Mouse (Mus musculus) heart, adult 2 months (tissue): ENCODE measurements around the gene Polr3b. TPM values are rescaled to one million over a fixed set of nuclear protein-coding genes. Genes with fewer than 3 reads are reported as not detected.

Experiments used
- DNase-seq, 2 experiments: peaks; one replicate each; pipeline ENCODE4 v3.0.0; 2021
- H3K27ac ChIP-seq: fragments of 200-600 bp; 2 replicates; pipeline ENCODE4 v1.8.1; 2022
- H3K27me3 ChIP-seq: fragments of 200-500 bp; 2 replicates; pipeline ENCODE4 v1.6.1; 2012; ENCODE audit warnings: mild to moderate bottlenecking, low read length, inconsistent platforms, mixed read lengths; ENCODE audit not compliant: control insufficient read depth, insufficient read depth
- H3K36me3 ChIP-seq: fragments of 200-500 bp; 2 replicates; pipeline ENCODE4 v1.6.1; 2012; ENCODE audit warnings: low read length, inconsistent platforms; ENCODE audit not compliant: control insufficient read depth, insufficient read depth
- H3K4me1 ChIP-seq: fragments of 200-500 bp; 2 replicates; pipeline ENCODE4 v1.6.1; 2011; ENCODE audit warnings: low read length; ENCODE audit not compliant: control insufficient read depth, insufficient read depth
- H3K4me3 ChIP-seq: fragments of 200-600 bp; 2 replicates; pipeline ENCODE4 v1.8.1; 2022
- H3K79me2 ChIP-seq: fragments of 200-500 bp; replicated peaks from 2 replicates; pipeline ENCODE4 v1.6.1; 2012; ENCODE audit warnings: mild to moderate bottlenecking, inconsistent platforms, low read length, moderate library complexity, mixed read lengths; ENCODE audit not compliant: control insufficient read depth, insufficient read depth
- H3K9ac ChIP-seq: fragments of 200-500 bp; 2 replicates; pipeline ENCODE4 v1.6.1; 2012; ENCODE audit warnings: low read depth, mild to moderate bottlenecking, control low read depth, inconsistent platforms, low read length, mixed read lengths
- CTCF ChIP-seq: fragments of 200-600 bp; IDR thresholded peaks from 2 replicates; pipeline ENCODE4 v1.8.1; 2022; ENCODE audit warnings: antibody characterized with exemption, mild to moderate bottlenecking, moderate library complexity
- EP300 ChIP-seq: fragments of 200-500 bp; IDR thresholded peaks from 2 replicates; pipeline ENCODE4 v1.6.1; 2011; ENCODE audit warnings: low read depth, low read length, control low read depth; ENCODE audit not compliant: insufficient read depth
- POLR2A ChIP-seq: fragments of 200-500 bp; IDR thresholded peaks from 2 replicates; pipeline ENCODE4 v1.6.1; 2011; ENCODE audit warnings: mild to moderate bottlenecking, low read depth, low read length, control low read depth; ENCODE audit not compliant: insufficient read depth
- WGBS: fragments of 180-500 bp; shearing (Covaris S2); methylation state at CpG from one replicate; pipeline ENCODE4 v1.1.7; 2018; 5-methylcytosine and 5-hydroxymethylcytosine counted together
- intact Hi-C: fragments of 180-260 bp; cut with DNase I; formaldehyde crosslinking; loops from one replicate; pipeline ENCODE4 v1.15.1; 2025
- polyA plus RNA-seq: library from polyadenylated mRNA; depleted of rRNA; stranded (reverse); fragments of >200 nt; gene quantifications from 2 replicates; pipeline ENCODE4 v1.2.3, GENCODE M21; 2012
- total RNA-seq, 2 experiments: library from RNA; stranded (reverse); gene quantifications; 2 replicates each; pipeline ENCODE4 v1.2.3; 2021

Polr3b gene
- total and polyA plus RNA-seq, 3 experiments, result 3.0 to 10.9 (median 8.9) TPM

GRCm38 (mm10) chr10:84710192-84710591, 88.1 kb downstream of the Polr3b start:
- no peak for DNase-seq
- 57% methylated on average over 4 of the region's 4 CpGs for WGBS
- Histone ChIP-seq H3K36me3 (peaks cover 3% of the 10 kb centered on the region; the same call in 1 of the 2 replicates), H3K27ac (no peak overlapping the region), H3K9ac (no peak overlapping the region), H3K27me3 (no peaks in the 10 kb centered on the region), H3K4me3 (no peak overlapping the region), H3K4me1 (peaks cover 2% of the 10 kb centered on the region; the same call in 1 of the 2 replicates), H3K79me2 (no peaks in the 10 kb centered on the region)
- intact Hi-C loops, result loop anchor here (1.0 to 5.0 kb wide), 2 partner anchors 63 to 127 kb away; no protein-coding TSS in a partner anchor
- TF ChIP-seq POLR2A (no peak), CTCF (peak; percentile 61), EP300 (no peak)

GRCm38 (mm10) chr10:84710827-84711226, 88.7 kb downstream of the Polr3b start:
- intact Hi-C loops, result loop anchor here (1.0 to 5.0 kb wide), 2 partner anchors 62 to 126 kb away; no protein-coding TSS in a partner anchor
- Histone ChIP-seq H3K4me3 (no peak overlapping the region), H3K27me3 (no peaks in the 10 kb centered on the region), H3K9ac (no peak overlapping the region), H3K27ac (no peak overlapping the region), H3K79me2 (no peaks in the 10 kb centered on the region), H3K4me1 (no peaks in the 10 kb centered on the region; the same call in 1 of the 2 replicates), H3K36me3 (peaks cover 2% of the 10 kb centered on the region; the same call in 1 of the 2 replicates)
- TF ChIP-seq CTCF, result no peak
- TF ChIP-seq EP300, result no peak
- no peak for TF ChIP-seq POLR2A
- no peak for DNase-seq
- 54% methylated on average over 4 of the region's 4 CpGs for WGBS

GRCm38 (mm10) chr10:84711479-84711878, 89.4 kb downstream of the Polr3b start:
- no peaks in the 10 kb centered on the region for H3K79me2 ChIP-seq
- no peaks in the 10 kb centered on the region for H3K4me1 ChIP-seq
- no peaks in the 10 kb centered on the region for H3K27me3 ChIP-seq
- no peak overlapping the region for H3K27ac ChIP-seq
- TF ChIP-seq POLR2A, result no peak
- TF ChIP-seq EP300, result no peak
- TF ChIP-seq CTCF, result no peak
- WGBS, result 95% methylated on average over 8 of the region's 8 CpGs
- no peak overlapping the region for H3K4me3 ChIP-seq
- intact Hi-C loops, result loop anchor here (5.0 kb wide), 1 partner anchor 126 kb away; no protein-coding TSS in a partner anchor
- no peak overlapping the region for H3K9ac ChIP-seq
- no peak for DNase-seq
- peaks cover 2% of the 10 kb centered on the region; the same call in 1 of the 2 replicates for H3K36me3 ChIP-seq

GRCm38 (mm10) chr10:84711940-84712339, 89.8 kb downstream of the Polr3b start:
- H3K27ac ChIP-seq, result no peak overlapping the region
- no peaks in the 10 kb centered on the region for H3K27me3 ChIP-seq
- no peak for DNase-seq
- WGBS, result 72% methylated on average over 5 of the region's 5 CpGs
- H3K4me3 ChIP-seq, result no peak overlapping the region
- H3K4me1 ChIP-seq, result no peaks in the 10 kb centered on the region
- no peaks in the 10 kb centered on the region for H3K36me3 ChIP-seq
- TF ChIP-seq POLR2A (no peak), CTCF (0 out of 2 replicates have a peak, but pooled peaks have one; percentile 12)
- no peaks in the 10 kb centered on the region for H3K79me2 ChIP-seq
- no peak overlapping the region for H3K9ac ChIP-seq
- intact Hi-C loops, result loop anchor here (5.0 kb wide), 1 partner anchor 125 kb away; no protein-coding TSS in a partner anchor

- no peak for DNase-seq
- H3K27ac ChIP-seq, result no peak overlapping the region
- no peak overlapping the region for H3K4me3 ChIP-seq
- TF ChIP-seq CTCF, result no peak
- no peak for TF ChIP-seq EP300
- no peak for TF ChIP-seq POLR2A
- H3K36me3 ChIP-seq, result no peaks in the 10 kb centered on the region
- no peaks in the 10 kb centered on the region for H3K4me1 ChIP-seq
- intact Hi-C loops, result loop anchor here (5.0 kb wide), 1 partner anchor 125 kb away; no protein-coding TSS in a partner anchor
- H3K79me2 ChIP-seq, result no peaks in the 10 kb centered on the region
- no peaks in the 10 kb centered on the region for H3K27me3 ChIP-seq
- 58% methylated on average over 6 of the region's 6 CpGs for WGBS
- no peak overlapping the region for H3K9ac ChIP-seq
Measured at GRCm38 (mm10) chr10:84712532-84712931, 90.4 kb downstream of the Polr3b start.

GRCm38 (mm10) chr10:84713043-84713442, 91.0 kb downstream of the Polr3b start:
- 89% methylated on average over 10 of the region's 10 CpGs for WGBS
- H3K4me3 ChIP-seq, result no peak overlapping the region
- no peak overlapping the region for H3K27ac ChIP-seq

More at GRCm38 (mm10) chr10:84713043-84713442, 91.0 kb downstream of the Polr3b start:
- H3K27me3 ChIP-seq, result no peaks in the 10 kb centered on the region
- no peak overlapping the region for H3K9ac ChIP-seq
- H3K79me2 ChIP-seq, result no peaks in the 10 kb centered on the region
- no peaks in the 10 kb centered on the region for H3K4me1 ChIP-seq
- TF ChIP-seq POLR2A, result no peak
- TF ChIP-seq CTCF, result no peak
- TF ChIP-seq EP300, result no peak
- intact Hi-C loops, result loop anchor here (5.0 kb wide), 1 partner anchor 124 kb away; no protein-coding TSS in a partner anchor
- no peak for DNase-seq
- H3K36me3 ChIP-seq, result no peaks in the 10 kb centered on the region
